Mouse (Mus musculus) central nervous system, embryonic 11.5 days (tissue): ENCODE results near the gene Rhag. TPM values are rescaled to one million over a fixed set of nuclear protein-coding genes. Genes with fewer than 3 reads are reported as not detected.

Source experiments
- polyA plus RNA-seq: library from polyadenylated mRNA; depleted of rRNA; stranded (reverse); fragments of >200 nt; gene quantifications from 2 replicates; pipeline ENCODE4 v1.2.3, GENCODE M21; 2012; rRNA removed

Gene Rhag
- 9.1 and 11.6 TPM in 2 replicates for polyA plus RNA-seq

GRCm38 (mm10) chr17:40810934-40811333, at the start of gene Rhag:
Gene Rhag, plus strand, starts transcription at chr17:40811126.

GRCm38 (mm10) chr17:40806953-40807572, 3.9 kb upstream of the Rhag start, which contains the start of gene Crisp2:
Gene Crisp2, minus strand, starts transcription at chr17:40807003.

GRCm38 (mm10) chr17:40879924-40880691, 69.2 kb downstream of the Rhag start, which contains the start of gene 9130008F23Rik:
Gene 9130008F23Rik, minus strand, starts transcription at chr17:40880559.

Other genes with a start within 250 kb of the Rhag start
- gene Esp6, start 249.6 kb upstream of the Rhag start, polyA plus RNA-seq: not detected in 2 replicates
- gene Esp4, start 212.5 kb upstream of the Rhag start, polyA plus RNA-seq: not detected in 2 replicates
- gene Esp3, start 179.1 kb upstream of the Rhag start, polyA plus RNA-seq: not detected in 2 replicates
- not detected in 2 replicates for gene Esp1, start 84.0 kb upstream of the Rhag start, polyA plus RNA-seq
- gene Crisp2, start 4.1 kb upstream of the Rhag start, polyA plus RNA-seq: not detected in 2 replicates
- 1.6 and 2.6 TPM in 2 replicates for gene 9130008F23Rik, start 69.4 kb downstream of the Rhag start, polyA plus RNA-seq
- gene Glyatl3, start 103.2 kb downstream of the Rhag start, polyA plus RNA-seq: 0.07 TPM in 1 of 2 replicates, not detected in the other
- gene Mut, start 123.6 kb downstream of the Rhag start, polyA plus RNA-seq: 19.5 TPM in 2 replicates
- 26.0 and 28.6 TPM in 2 replicates for gene Cenpq, start 123.9 kb downstream of the Rhag start, polyA plus RNA-seq